Mouse (Mus musculus): ENCODE measurements around the gene Birc2. TPM values are rescaled to one million over a fixed set of nuclear protein-coding genes. Genes with fewer than 3 reads are reported as not detected.

The Birc2 gene
- total and polyA plus RNA-seq, 3 experiments: 29.6 to 33.0 TPM; not detected in 1

DNA sequence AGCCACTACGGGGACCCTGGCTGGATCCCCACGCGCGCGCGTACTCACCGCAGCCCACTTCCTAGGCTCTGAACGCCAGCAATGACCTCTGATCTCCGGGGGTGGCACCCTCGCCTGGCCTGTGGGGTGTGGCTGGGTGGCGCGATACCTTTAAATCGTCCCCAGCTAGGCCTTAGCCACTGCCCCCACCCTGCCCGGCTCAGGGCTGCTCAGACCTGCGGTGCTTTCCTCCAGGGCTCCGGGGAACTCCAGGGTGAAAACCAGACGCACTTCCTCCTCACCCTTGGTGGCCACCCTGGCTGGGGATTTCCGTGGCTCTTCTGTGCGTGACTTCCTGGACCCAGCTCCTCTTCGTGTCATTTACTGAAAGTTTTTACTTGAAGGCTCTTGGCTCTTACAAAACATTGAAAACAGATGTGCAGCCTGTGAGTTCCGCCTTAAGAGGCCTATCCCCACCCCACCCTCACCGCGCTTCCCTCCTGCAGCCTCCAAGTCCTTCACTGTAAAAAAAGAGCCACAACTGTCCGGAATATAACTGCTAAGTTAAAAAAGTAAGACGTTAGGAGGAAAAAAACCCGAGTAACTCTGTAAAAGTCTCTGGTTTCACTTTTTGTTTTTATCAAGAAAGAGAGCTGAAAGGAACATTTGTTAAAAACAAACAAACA, 36.0 kb upstream of the Birc2 start, which contains the start of gene Birc3:
Birc3 (minus strand) TSS at position 412 of the 665 bp plus-strand sequence.
- peaks cover 8 to 28% of the 10 kb centered on the region in 2 experiments for H3K4me1 ChIP-seq (ENCODE audit: control insufficient read depth in 1 of 2, insufficient read depth in 2 of 2, low read length in 2 of 2)

GRCm38 (mm10) chr9:7872044-7872774, 35.3 kb upstream of the Birc2 start:
- peak; percentile 77 for DNase-seq (ENCODE audit: low read depth, low spot score)
- H3K36me3 ChIP-seq (ENCODE audit: control insufficient read depth in 1 of 2, insufficient read depth in 2 of 2, low read length in 2 of 2): peaks cover 0 to 25% of the 10 kb centered on the region in 2 experiments; a peak in 2 of 4 replicates

More for the DNA sequence above, 36.0 kb upstream of the Birc2 start, which contains the start of gene Birc3:
- peaks cover 0 to 18% of the 10 kb centered on the region in 2 experiments; a peak in 2 of 4 replicates for H3K36me3 ChIP-seq (ENCODE audit: control insufficient read depth in 1 of 2, insufficient read depth in 2 of 2, low read length in 2 of 2)
- H3K9ac ChIP-seq (ENCODE audit: control insufficient read depth, low read depth, low read length, poor library complexity, severe bottlenecking): peak within 1 kb of the TSS; percentile 92
- H3K27me3 ChIP-seq (ENCODE audit: control insufficient read depth in 1 of 2, insufficient read depth in 2 of 2, low read length in 2 of 2): 0 out of 4 replicates have a peak, but pooled peaks cover 0 to under 1% of the 10 kb centered on the region in 2 experiments
- peak within 1 kb of the TSS; percentile 85 to 90 for H3K4me3 ChIP-seq (ENCODE audit: control insufficient read depth in 1 of 2, insufficient read depth in 1 of 2, low read depth in 2 of 2, low read length in 2 of 2)
- H3K9me3 ChIP-seq (replicated peaks; ENCODE audit: insufficient read depth, low read length): no peaks in the 10 kb centered on the region
- TF ChIP-seq TAL1 (IDR thresholded peaks at IDR 0.05; ENCODE audit: low read length) (no peak), ZMIZ1 (IDR thresholded peaks at IDR 0.05; ENCODE audit: low read depth, low read length) (0 out of 2 replicates have a peak, but pooled peaks have one; percentile 18), HCFC1 (IDR thresholded peaks at IDR 0.05; ENCODE audit: low read depth, low read length) (peak; percentile 62), ZKSCAN1 (IDR thresholded peaks at IDR 0.05; ENCODE audit: low read depth, low read length) (no peak), SIN3A (IDR thresholded peaks at IDR 0.05; ENCODE audit: low read length) (peak; percentile 70), ELF1 (IDR thresholded peaks at IDR 0.05; ENCODE audit: low read depth, low read length) (peak; percentile 45; the same call in 1 of the 2 replicates), CHD1 (IDR thresholded peaks at IDR 0.05; ENCODE audit: low read depth, low read length) (peak; percentile 95), ZC3H11A (IDR thresholded peaks at IDR 0.05; ENCODE audit: low read depth, low read length) (0 out of 2 replicates have a peak, but pooled peaks have one; percentile 8), POLR2AphosphoS5 (IDR thresholded peaks at IDR 0.05; ENCODE audit: borderline replicate concordance, low read depth, low read length) (0 out of 2 replicates have a peak, but pooled peaks have one; percentile 6), RAD21 (IDR thresholded peaks at IDR 0.05; ENCODE audit: low read depth, low read length) (no peak; the same call in 1 of the 2 replicates), E2F4 (IDR thresholded peaks at IDR 0.05; ENCODE audit: borderline replicate concordance, low read depth, low read length) (no peak), MXI1 (IDR thresholded peaks at IDR 0.05; ENCODE audit: low read depth, low read length) (peak; percentile 68), MAZ (IDR thresholded peaks at IDR 0.05; ENCODE audit: low read depth, low read length) (no peak; the same call in 1 of the 2 replicates), SMC3 (IDR thresholded peaks at IDR 0.05; ENCODE audit: low read depth, low read length) (0 out of 2 replicates have a peak, but pooled peaks have one; percentile 13), NELFE (IDR thresholded peaks at IDR 0.05; ENCODE audit: low read depth, low read length) (peak; percentile 55; the same call in 1 of the 2 replicates), USF2 (IDR thresholded peaks at IDR 0.05; ENCODE audit: borderline replicate concordance in 1 of 2, insufficient read depth in 1 of 2, low read depth in 1 of 2, low read length in 2 of 2) (no peak), UBTF (IDR thresholded peaks at IDR 0.05; ENCODE audit: borderline replicate concordance, insufficient read depth, low read depth, low read length) (peak; percentile 68; the same call in 1 of the 2 replicates), GATA1 (IDR thresholded peaks at IDR 0.05; ENCODE audit: low read depth, low read length) (no peak), MAX (IDR thresholded peaks at IDR 0.05; ENCODE audit: low read length) (0 out of 2 replicates have a peak, but pooled peaks have one; percentile 14), ETS1 (IDR thresholded peaks at IDR 0.05; ENCODE audit: low read depth, low read length) (peak; percentile 24; the same call in 1 of the 2 replicates), EP300 (IDR thresholded peaks at IDR 0.05; ENCODE audit: low read depth in 1 of 2, low read length in 2 of 2) (peak in 1 of 2 experiments; percentile 10), BHLHE40 (IDR thresholded peaks at IDR 0.05; ENCODE audit: borderline replicate concordance, low read depth, low read length) (0 out of 2 replicates have a peak, but pooled peaks have one; percentile 5), ZNF384 (IDR thresholded peaks at IDR 0.05; ENCODE audit: low read depth, low read length) (peak; percentile 61; the same call in 1 of the 2 replicates), GABPA (IDR thresholded peaks at IDR 0.05; ENCODE audit: low read depth, low read length) (no peak), POLR2AphosphoS2 (IDR thresholded peaks at IDR 0.05; ENCODE audit: low read length) (no peak; the same call in 1 of the 2 replicates), MYB (IDR thresholded peaks at IDR 0.05; ENCODE audit: low read depth, low read length) (no peak), MAFK (IDR thresholded peaks at IDR 0.05; ENCODE audit: borderline replicate concordance, low read depth, low read length) (no peak), CTCF (IDR thresholded peaks at IDR 0.05 in 2 of 3, conservative IDR thresholded peaks at IDR 0.05 in 1 of 3; ENCODE audit: control insufficient read depth in 1 of 3, insufficient read depth in 1 of 3, low read depth in 2 of 3, low read length in 3 of 3, poor library complexity in 1 of 3, severe bottlenecking in 1 of 3) (0 out of 6 replicates have a peak, but pooled peaks of 1 of the 3 experiments have one; percentile 12), TBP (IDR thresholded peaks at IDR 0.05; ENCODE audit: low read depth, low read length) (peak; percentile 46), USF1 (IDR thresholded peaks at IDR 0.05; ENCODE audit: low read depth, low read length) (no peak), TCF12 (IDR thresholded peaks at IDR 0.05; ENCODE audit: low read depth, low read length) (0 out of 2 replicates have a peak, but pooled peaks have one; percentile 2), POLR2A (IDR thresholded peaks at IDR 0.05; ENCODE audit: control insufficient read depth in 1 of 2, insufficient read depth in 1 of 2, low read depth in 1 of 2, low read length in 2 of 2, poor library complexity in 1 of 2) (peak; percentile 75 to 81)
- peaks cover 8% of the 10 kb centered on the region for H3K79me2 ChIP-seq (ENCODE audit: control insufficient read depth, insufficient read depth, low read length, poor library complexity)
- peak within 1 kb of the TSS; percentile 79 for H3K27ac ChIP-seq (ENCODE audit: control insufficient read depth, low read depth, low read length)
- DNase-seq (ENCODE audit: low read depth, low spot score): peak; percentile 92

More at GRCm38 (mm10) chr9:7872044-7872774, 35.3 kb upstream of the Birc2 start:
- Histone ChIP-seq H3K4me1 (ENCODE audit: control insufficient read depth in 1 of 2, insufficient read depth in 2 of 2, low read length in 2 of 2) (peaks cover 12 to 35% of the 10 kb centered on the region in 2 experiments), H3K79me2 (ENCODE audit: control insufficient read depth, insufficient read depth, low read length, poor library complexity) (peaks cover 8% of the 10 kb centered on the region), H3K9me3 (replicated peaks; ENCODE audit: insufficient read depth, low read length) (no peaks in the 10 kb centered on the region), H3K27me3 (ENCODE audit: control insufficient read depth in 1 of 2, insufficient read depth in 2 of 2, low read length in 2 of 2) (no peaks in the 10 kb centered on the region), H3K4me3 (ENCODE audit: control insufficient read depth in 1 of 2, insufficient read depth in 1 of 2, low read depth in 2 of 2, low read length in 2 of 2) (peak overlapping the region; percentile 85 to 90), H3K27ac (ENCODE audit: control insufficient read depth, low read depth, low read length) (peak overlapping the region; percentile 79), H3K9ac (ENCODE audit: control insufficient read depth, low read depth, low read length, poor library complexity, severe bottlenecking) (peak overlapping the region; percentile 92)
- TF ChIP-seq MAZ (IDR thresholded peaks at IDR 0.05; ENCODE audit: low read depth, low read length) (0 out of 2 replicates have a peak, but pooled peaks have one; percentile 5), NRF1 (IDR thresholded peaks at IDR 0.05; ENCODE audit: insufficient read depth, low read depth, low read length, poor library complexity, severe bottlenecking) (no peak), GATA1 (IDR thresholded peaks at IDR 0.05; ENCODE audit: low read depth, low read length) (peak; percentile 53; the same call in 1 of the 2 replicates)
